Mouse (Mus musculus) kidney, postnatal 0 days (tissue): ENCODE data around the gene Aox1. TPM values are rescaled to one million over a fixed set of nuclear protein-coding genes. Genes with fewer than 3 reads are reported as not detected.

Experiments
- ATAC-seq: fragments of 200-750 bp; cut with Nextera tagmentation; replicated peaks from 2 replicates; pipeline ENCODE4 v1.8.0; 2017; ENCODE audit warnings: low read depth, moderate number of reproducible peaks, moderate TSS enrichment, moderate library complexity; ENCODE audit not compliant: low FRiP score
- DNase-seq: peaks from one replicate; pipeline ENCODE4 v3.0.0-alpha.2; 2016; ENCODE audit warnings: low spot score
- H3K27ac ChIP-seq: fragments of 300-500 bp; sonication (generic); 2 replicates; pipeline ENCODE4 v1.5.1; 2014; ENCODE audit warnings: mild to moderate bottlenecking
- H3K27me3 ChIP-seq: fragments of 300-500 bp; sonication (generic); 2 replicates; pipeline ENCODE4 v1.6.1; 2014; ENCODE audit warnings: low read length, mixed read lengths; ENCODE audit not compliant: insufficient read depth
- H3K36me3 ChIP-seq: fragments of 300-500 bp; sonication (generic); 2 replicates; pipeline ENCODE4 v1.6.1; 2014; ENCODE audit warnings: low read length, mixed read lengths; ENCODE audit not compliant: insufficient read depth
- H3K4me1 ChIP-seq: fragments of 300-500 bp; sonication (generic); replicated peaks from 2 replicates; pipeline ENCODE4 v1.6.1; 2014; ENCODE audit warnings: antibody characterized with exemption, low read length, mixed read lengths; ENCODE audit not compliant: insufficient read depth
- H3K4me2 ChIP-seq: fragments of 300-500 bp; sonication (generic); 2 replicates; pipeline ENCODE4 v1.6.1; 2014; ENCODE audit warnings: mild to moderate bottlenecking, low read length, moderate library complexity, mixed read lengths
- H3K4me3 ChIP-seq: fragments of 300-500 bp; sonication (generic); replicated peaks from 2 replicates; pipeline ENCODE4 v1.5.1; 2014; ENCODE audit warnings: low read depth, low read length
- H3K9ac ChIP-seq: fragments of 300-500 bp; sonication (generic); 2 replicates; pipeline ENCODE4 v1.6.1; 2014; ENCODE audit warnings: low read depth, low read length
- H3K9me3 ChIP-seq: fragments of 300-500 bp; sonication (generic); replicated peaks from 2 replicates; pipeline ENCODE4 v1.6.1; 2016; ENCODE audit warnings: low read length, inconsistent platforms, mixed read lengths
- CTCF ChIP-seq: IDR thresholded peaks from 2 replicates; pipeline ENCODE4 v1.5.1; 2016; ENCODE audit warnings: antibody characterized with exemption, low read depth, mild to moderate bottlenecking, moderate library complexity
- WGBS: fragments of 180-500 bp; shearing (Covaris S2); extraction: QIAGEN DNeasy Blood & Tissue Kit; methylation state at CpG from one replicate; pipeline ENCODE4 v1.1.7; 2014; 5-methylcytosine and 5-hydroxymethylcytosine counted together
- polyA plus RNA-seq: library from polyadenylated mRNA; unstranded; fragments of >200 nt; fragmentation: Nextera tagmentation; extraction: Ambion mirVana; gene quantifications from 2 replicates; pipeline ENCODE4 v1.2.1, GENCODE M21; 2015

Gene Aox1
- polyA plus RNA-seq, 1 experiment from 2014 or later, result 0.13 TPM

DNA sequence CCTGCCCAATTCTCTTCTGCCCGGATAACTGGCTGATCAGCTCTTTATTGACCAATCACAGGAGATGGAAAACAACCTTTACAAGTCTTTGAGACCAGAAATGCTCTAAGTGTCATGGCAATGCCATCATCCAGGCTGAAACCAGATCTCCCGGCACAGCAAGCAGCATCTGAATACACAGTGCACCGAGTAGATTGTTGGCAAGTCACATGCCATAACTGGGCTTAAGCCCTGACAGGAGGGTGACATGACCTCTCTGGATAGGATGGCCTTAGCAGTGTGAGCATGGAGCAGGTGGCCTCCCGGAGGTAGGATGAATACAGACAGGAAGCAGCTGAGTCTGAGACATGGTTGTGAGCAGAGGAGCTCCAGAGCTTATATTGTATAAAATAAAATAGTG is 50.7 kb downstream of the Aox1 start:
- no peak for DNase-seq
- H3K4me2 ChIP-seq, result no peak overlapping the region
- WGBS, result 75% methylated on average over 4 of the region's 4 CpGs

DNA sequence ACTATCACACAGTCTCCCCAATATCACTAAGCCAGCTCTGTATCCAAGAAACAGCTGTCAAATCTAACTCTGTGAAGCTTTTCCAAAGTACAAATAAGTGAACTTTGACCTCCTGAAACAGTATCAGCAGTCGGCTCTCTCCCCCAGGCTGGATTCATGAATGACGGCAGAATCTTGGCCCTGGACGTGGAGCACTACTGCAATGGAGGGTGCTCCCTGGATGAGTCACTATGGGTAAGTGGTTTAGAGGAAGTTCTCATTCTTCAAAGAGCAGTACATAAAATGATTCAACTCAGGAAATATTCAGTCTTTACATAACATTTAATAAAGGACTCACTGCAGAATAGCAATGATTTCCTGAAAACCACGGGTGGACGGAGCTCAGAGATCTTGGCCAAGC is 51.6 kb downstream of the Aox1 start:
- Histone ChIP-seq H3K36me3 (no peaks in the 10 kb centered on the region), H3K4me2 (no peak overlapping the region), H3K9me3 (no peaks in the 10 kb centered on the region), H3K27me3 (no peaks in the 10 kb centered on the region), H3K4me3 (no peak overlapping the region), H3K9ac (no peak overlapping the region), H3K4me1 (no peaks in the 10 kb centered on the region), H3K27ac (no peak overlapping the region)
- ATAC-seq (no peak), DNase-seq (no peak)
- WGBS, result 71% methylated on average over 5 of the region's 5 CpGs
- TF ChIP-seq CTCF, result no peak

More for the DNA sequence above, 50.7 kb downstream of the Aox1 start:
- no peak for TF ChIP-seq CTCF
- no peak overlapping the region for H3K4me3 ChIP-seq
- H3K27ac ChIP-seq, result no peak overlapping the region
- ATAC-seq, result no peak
- H3K36me3 ChIP-seq, result no peaks in the 10 kb centered on the region
- no peaks in the 10 kb centered on the region for H3K27me3 ChIP-seq
- H3K9ac ChIP-seq, result no peak overlapping the region
- H3K9me3 ChIP-seq, result no peaks in the 10 kb centered on the region
- H3K4me1 ChIP-seq, result no peaks in the 10 kb centered on the region

GRCm38 (mm10) chr1:58089316-58089715 is 59.6 kb downstream of the Aox1 start:
- H3K27ac ChIP-seq, result no peak overlapping the region
- no peaks in the 10 kb centered on the region for H3K36me3 ChIP-seq
- H3K4me3 ChIP-seq, result no peak overlapping the region
- H3K9ac ChIP-seq, result no peak overlapping the region
- no peak for DNase-seq
- no peaks in the 10 kb centered on the region for H3K27me3 ChIP-seq
- no peaks in the 10 kb centered on the region for H3K9me3 ChIP-seq
- TF ChIP-seq CTCF, result no peak
- H3K4me2 ChIP-seq, result no peak overlapping the region
- no peaks in the 10 kb centered on the region for H3K4me1 ChIP-seq
- no peak for ATAC-seq
- WGBS, result 54% methylated on average over 5 of the region's 5 CpGs

DNA sequence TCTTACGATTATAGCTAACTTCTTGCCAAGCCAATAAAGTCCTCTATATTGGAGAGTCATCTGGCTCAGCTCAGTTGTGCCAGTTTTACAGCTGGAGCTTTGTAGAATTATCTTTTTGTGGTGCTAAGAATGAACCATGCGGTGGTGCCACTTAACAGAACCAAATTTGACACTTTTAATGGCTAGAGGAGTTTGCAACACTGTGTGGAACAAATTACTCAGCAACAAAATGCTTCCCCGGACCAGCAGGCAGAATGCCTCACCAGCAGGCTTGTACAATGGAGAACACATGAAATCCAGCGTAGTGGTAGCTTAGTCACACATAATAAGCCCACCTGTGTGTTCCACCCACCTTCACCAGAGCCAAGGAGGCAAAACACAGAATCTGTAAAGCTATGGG is 60.5 kb downstream of the Aox1 start:
- Histone ChIP-seq H3K36me3 (no peaks in the 10 kb centered on the region), H3K9ac (no peak overlapping the region), H3K4me2 (no peak overlapping the region), H3K9me3 (no peaks in the 10 kb centered on the region), H3K27me3 (no peaks in the 10 kb centered on the region), H3K27ac (no peak overlapping the region), H3K4me3 (no peak overlapping the region), H3K4me1 (no peaks in the 10 kb centered on the region)
- no peak for DNase-seq
- ATAC-seq, result no peak
- TF ChIP-seq CTCF, result no peak
- WGBS, result 58% methylated on average over 4 of the region's 4 CpGs

DNA sequence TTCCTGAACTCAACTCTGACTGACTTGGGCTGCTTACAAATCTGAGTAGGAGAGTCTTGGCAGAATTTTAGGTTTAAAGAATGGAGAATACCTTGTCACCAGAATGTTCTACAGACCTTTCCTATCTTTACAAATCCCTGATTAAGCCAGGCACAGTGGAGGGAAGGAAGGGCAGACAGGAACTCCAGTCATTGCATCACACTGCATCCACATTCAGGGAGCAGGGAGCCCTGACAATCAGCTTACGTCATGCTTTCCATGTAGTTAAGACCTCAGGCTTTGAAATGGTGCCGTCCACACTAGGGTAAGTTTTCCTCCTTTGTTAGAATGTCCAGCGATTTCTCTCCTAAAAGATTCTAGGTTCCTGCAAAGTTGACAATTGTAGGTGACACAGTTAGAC is 61.5 kb downstream of the Aox1 start:
- ATAC-seq (no peak), DNase-seq (no peak)
- Histone ChIP-seq H3K27ac (no peak overlapping the region), H3K4me3 (no peak overlapping the region), H3K27me3 (no peaks in the 10 kb centered on the region), H3K4me1 (no peaks in the 10 kb centered on the region), H3K4me2 (no peak overlapping the region), H3K36me3 (no peaks in the 10 kb centered on the region), H3K9me3 (no peaks in the 10 kb centered on the region), H3K9ac (no peak overlapping the region)
- TF ChIP-seq CTCF, result no peak
- 82% methylated on average over 3 of the region's 3 CpGs for WGBS

DNA sequence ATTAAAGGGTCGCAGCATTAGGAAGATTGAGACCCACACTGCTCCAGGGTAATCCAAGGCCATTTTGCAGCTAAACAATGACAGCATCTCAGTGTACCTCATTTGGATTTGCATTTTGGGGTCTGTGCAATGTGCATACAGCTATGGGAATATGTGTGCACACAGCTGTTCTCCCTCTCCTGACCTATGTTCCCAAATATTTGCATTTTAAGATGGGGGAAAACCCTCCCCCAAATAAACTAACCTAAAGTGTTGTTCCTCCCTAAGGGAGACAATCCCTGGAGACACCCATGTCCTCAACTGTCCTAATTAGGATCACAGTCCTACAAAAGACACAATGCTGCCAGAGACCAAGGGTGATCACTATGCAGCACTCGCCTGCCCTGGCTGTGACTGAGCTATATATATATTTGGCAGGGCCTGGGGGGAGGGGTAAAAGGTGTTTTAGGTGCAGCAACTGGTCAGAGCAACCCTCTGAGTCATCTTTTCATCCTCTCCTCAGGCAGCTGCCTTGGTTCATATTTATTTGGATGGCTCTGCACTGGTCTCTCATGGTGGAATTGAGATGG is 62.3 kb downstream of the Aox1 start:
- Histone ChIP-seq H3K4me2 (no peak overlapping the region), H3K4me3 (no peak overlapping the region), H3K27me3 (no peaks in the 10 kb centered on the region), H3K4me1 (no peaks in the 10 kb centered on the region), H3K27ac (no peak overlapping the region), H3K9me3 (no peaks in the 10 kb centered on the region), H3K36me3 (no peaks in the 10 kb centered on the region), H3K9ac (no peak overlapping the region)
- ATAC-seq (no peak), DNase-seq (no peak)
- TF ChIP-seq CTCF, result no peak
- WGBS, result 77% methylated on average over 2 of the region's 2 CpGs

GRCm38 (mm10) chr1:58097338-58097737 is 67.6 kb downstream of the Aox1 start:
- no peak overlapping the region for H3K27ac ChIP-seq
- H3K9ac ChIP-seq, result no peak overlapping the region
- H3K4me2 ChIP-seq, result no peak overlapping the region
- no peaks in the 10 kb centered on the region for H3K9me3 ChIP-seq
- H3K36me3 ChIP-seq, result no peaks in the 10 kb centered on the region
- 89% methylated on average over 6 of the region's 6 CpGs for WGBS
- no peak overlapping the region for H3K4me3 ChIP-seq
- H3K27me3 ChIP-seq, result no peaks in the 10 kb centered on the region
- no peak for TF ChIP-seq CTCF
- ATAC-seq (no peak), DNase-seq (no peak)
- no peaks in the 10 kb centered on the region for H3K4me1 ChIP-seq
